Mouse (Mus musculus): Measurements from ENCODE around the gene 1700025G04Rik. TPM values are rescaled to one million over a fixed set of nuclear protein-coding genes. Genes with fewer than 3 reads are reported as not detected.

The 1700025G04Rik gene
- total and polyA plus RNA-seq, 3 experiments: 1.5 to 19.5 (median 12.8) TPM

GRCm38 (mm10) chr1:152080244-152080643, 9.7 kb downstream of the 1700025G04Rik start:
- dilution Hi-C loops (cut with MboI; ENCODE audit: extremely low pct_ligation_motif_present, extremely low pct_unique_long_range_greater_than_20kb, low sequenced_read_pairs): no loop called here
- Histone ChIP-seq H3K9me3 (replicated peaks; ENCODE audit: low read length) (no peaks in the 10 kb centered on the region), H3K4me2 (ENCODE audit: insufficient read depth, low read depth, poor library complexity, severe bottlenecking) (no peak overlapping the region), H3K9ac (ENCODE audit: insufficient read depth, low read depth) (no peak overlapping the region), H3K27ac (ENCODE audit: insufficient read depth, low read depth) (no peak overlapping the region), H3K4me1 (ENCODE audit: control insufficient read depth in 1 of 2, insufficient read depth in 2 of 2) (peaks cover 0 to 8% of the 10 kb centered on the region in 2 experiments; a peak in 2 of 4 replicates), H3K4me3 (replicated peaks in 1 of 3; ENCODE audit: low read depth in 2 of 3, low read length in 2 of 3, poor library complexity in 1 of 3) (no peak overlapping the region), H3K36me3 (replicated peaks in 1 of 2; ENCODE audit: control insufficient read depth in 1 of 2, insufficient read depth in 1 of 2, low read length in 1 of 2) (peaks cover 0 to 3% of the 10 kb centered on the region in 2 experiments), H3K79me2 (replicated peaks; ENCODE audit: control insufficient read depth, extremely low read depth, insufficient read depth, poor library complexity, severe bottlenecking) (no peaks in the 10 kb centered on the region), H3K27me3 (replicated peaks) (no peaks in the 10 kb centered on the region)
- in situ Hi-C loops (cut with MboI; ENCODE audit: low pct_ligation_motif_present, low pct_unique_long_range_greater_than_20kb, low sequenced_read_pairs): no loop called here
- TF ChIP-seq ELF1 (IDR thresholded peaks at IDR 0.05; ENCODE audit: low read depth, low read length) (no peak), MXI1 (IDR thresholded peaks at IDR 0.05; ENCODE audit: low read depth, low read length) (no peak), RAD21 (IDR thresholded peaks at IDR 0.05; ENCODE audit: low read depth, low read length) (no peak), PAX5 (IDR thresholded peaks at IDR 0.05; ENCODE audit: low read length) (no peak), ZNF384 (IDR thresholded peaks at IDR 0.05; ENCODE audit: low read depth, low read length) (no peak), JUN (IDR thresholded peaks at IDR 0.05; ENCODE audit: insufficient read depth, low read depth, low read length) (no peak)
- no peak for DNase-seq (ENCODE audit: extremely low read depth)

GRCm38 (mm10) chr1:152077171-152077715, 12.7 kb downstream of the 1700025G04Rik start:
- Histone ChIP-seq H3K4me2 (ENCODE audit: insufficient read depth, low read depth, poor library complexity, severe bottlenecking) (no peak overlapping the region), H3K4me1 (ENCODE audit: control insufficient read depth in 1 of 2, insufficient read depth in 2 of 2) (peaks cover 0 to 9% of the 10 kb centered on the region in 2 experiments; a peak in 1 of 4 replicates), H3K4me3 (replicated peaks in 1 of 3; ENCODE audit: low read depth in 2 of 3, low read length in 2 of 3, poor library complexity in 1 of 3) (no peak overlapping the region), H3K79me2 (replicated peaks; ENCODE audit: control insufficient read depth, extremely low read depth, insufficient read depth, poor library complexity, severe bottlenecking) (no peaks in the 10 kb centered on the region), H3K27me3 (replicated peaks) (no peaks in the 10 kb centered on the region), H3K9me3 (replicated peaks; ENCODE audit: low read length) (no peaks in the 10 kb centered on the region), H3K36me3 (replicated peaks in 1 of 2; ENCODE audit: control insufficient read depth in 1 of 2, insufficient read depth in 1 of 2, low read length in 1 of 2) (no peaks in the 10 kb centered on the region), H3K9ac (ENCODE audit: insufficient read depth, low read depth) (no peak overlapping the region), H3K27ac (ENCODE audit: insufficient read depth, low read depth) (no peak overlapping the region)
- in situ Hi-C loops (cut with MboI; ENCODE audit: low pct_ligation_motif_present, low pct_unique_long_range_greater_than_20kb, low sequenced_read_pairs) (no loop called here), dilution Hi-C loops (cut with MboI; ENCODE audit: extremely low pct_ligation_motif_present, extremely low pct_unique_long_range_greater_than_20kb, low sequenced_read_pairs) (no loop called here)
- TF ChIP-seq SIN3A (IDR thresholded peaks at IDR 0.05; ENCODE audit: low read length): no peak
- no peak for TF ChIP-seq ELF1 (IDR thresholded peaks at IDR 0.05; ENCODE audit: low read depth, low read length)
- TF ChIP-seq RCOR1 (conservative IDR thresholded peaks at IDR 0.05; ENCODE audit: low read depth, low read length): no peak
- TF ChIP-seq PAX5 (IDR thresholded peaks at IDR 0.05; ENCODE audit: low read length): no peak
- TF ChIP-seq RAD21 (IDR thresholded peaks at IDR 0.05; ENCODE audit: low read depth, low read length): no peak
- no peak for TF ChIP-seq MYC (IDR thresholded peaks at IDR 0.05; ENCODE audit: low read depth, low read length)
- TF ChIP-seq POLR2A (IDR thresholded peaks at IDR 0.05; ENCODE audit: low read depth, low read length): no peak
- TF ChIP-seq HCFC1 (IDR thresholded peaks at IDR 0.05; ENCODE audit: low read depth, low read length): no peak
- no peak for TF ChIP-seq NRF1 (IDR thresholded peaks at IDR 0.05; ENCODE audit: low read depth, low read length)
- TF ChIP-seq CHD2 (IDR thresholded peaks at IDR 0.05; ENCODE audit: low read length): no peak
- TF ChIP-seq JUN (IDR thresholded peaks at IDR 0.05; ENCODE audit: insufficient read depth, low read depth, low read length): no peak
- no peak for TF ChIP-seq TCF12 (IDR thresholded peaks at IDR 0.05; ENCODE audit: low read depth, low read length)
- DNase-seq (ENCODE audit: extremely low read depth): no peak
